Mouse (Mus musculus) forebrain, embryonic 14.5 days (tissue): ENCODE measurements around the gene Cisd2. TPM values are rescaled to one million over a fixed set of nuclear protein-coding genes. Genes with fewer than 3 reads are reported as not detected.

ENCODE experiments used
- ATAC-seq: fragments of 200-750 bp; cut with Nextera tagmentation; 2 replicates; pipeline ENCODE4 v1.8.0; 2017; ENCODE audit warnings: mild to moderate bottlenecking, moderate library complexity
- DNase-seq: peaks from one replicate; pipeline ENCODE4 v3.0.0-alpha.2; 2015; ENCODE audit warnings: low spot score
- H3K27ac ChIP-seq: fragments of 300-500 bp; sonication (generic); 2 replicates; pipeline ENCODE4 v1.5.1; 2014; ENCODE audit warnings: low read depth, mild to moderate bottlenecking, control low read depth, low read length, moderate library complexity
- H3K27me3 ChIP-seq: fragments of 300-500 bp; sonication (generic); replicated peaks from 2 replicates; pipeline ENCODE4 v1.6.1; 2014; ENCODE audit warnings: low read length, control low read depth, mixed read lengths; ENCODE audit not compliant: control insufficient read depth, insufficient read depth
- H3K36me3 ChIP-seq: fragments of 300-500 bp; sonication (generic); 2 replicates; pipeline ENCODE4 v1.6.1; 2014; ENCODE audit warnings: low read length, control low read depth; ENCODE audit not compliant: control insufficient read depth, insufficient read depth
- H3K4me1 ChIP-seq: fragments of 300-500 bp; sonication (generic); 2 replicates; pipeline ENCODE4 v1.6.1; 2014; ENCODE audit warnings: antibody characterized with exemption, low read length, control low read depth; ENCODE audit not compliant: control insufficient read depth, insufficient read depth
- H3K4me2 ChIP-seq: fragments of 300-500 bp; sonication (generic); 2 replicates; pipeline ENCODE4 v1.6.1; 2014; ENCODE audit warnings: mild to moderate bottlenecking, control low read depth, low read length
- H3K4me3 ChIP-seq: fragments of 300-500 bp; sonication (generic); 2 replicates; pipeline ENCODE4 v1.5.1; 2014; ENCODE audit warnings: low read depth, low read length, control low read depth
- H3K9ac ChIP-seq: fragments of 300-500 bp; sonication (generic); 2 replicates; pipeline ENCODE4 v1.6.1; 2014; ENCODE audit warnings: mild to moderate bottlenecking, low read length, control low read depth, moderate library complexity
- H3K9me3 ChIP-seq: fragments of 300-500 bp; sonication (generic); replicated peaks from 2 replicates; pipeline ENCODE4 v1.6.1; 2016; ENCODE audit warnings: low read length, control low read depth, mixed read lengths; ENCODE audit not compliant: control insufficient read depth
- WGBS: fragments of 180-500 bp; shearing (Covaris S2); extraction: QIAGEN DNeasy Blood & Tissue Kit; methylation state at CpG from one replicate; pipeline ENCODE4 v1.1.7; 2014; 5-methylcytosine and 5-hydroxymethylcytosine counted together
- polyA plus RNA-seq: library from polyadenylated mRNA; unstranded; fragments of >200 nt; fragmentation: Nextera tagmentation; extraction: Ambion mirVana; gene quantifications from 2 replicates; pipeline ENCODE4 v1.2.1, GENCODE M21; 2014

The Cisd2 gene
- polyA plus RNA-seq, 1 experiment from 2014 or later: 42.5 TPM

DNA sequence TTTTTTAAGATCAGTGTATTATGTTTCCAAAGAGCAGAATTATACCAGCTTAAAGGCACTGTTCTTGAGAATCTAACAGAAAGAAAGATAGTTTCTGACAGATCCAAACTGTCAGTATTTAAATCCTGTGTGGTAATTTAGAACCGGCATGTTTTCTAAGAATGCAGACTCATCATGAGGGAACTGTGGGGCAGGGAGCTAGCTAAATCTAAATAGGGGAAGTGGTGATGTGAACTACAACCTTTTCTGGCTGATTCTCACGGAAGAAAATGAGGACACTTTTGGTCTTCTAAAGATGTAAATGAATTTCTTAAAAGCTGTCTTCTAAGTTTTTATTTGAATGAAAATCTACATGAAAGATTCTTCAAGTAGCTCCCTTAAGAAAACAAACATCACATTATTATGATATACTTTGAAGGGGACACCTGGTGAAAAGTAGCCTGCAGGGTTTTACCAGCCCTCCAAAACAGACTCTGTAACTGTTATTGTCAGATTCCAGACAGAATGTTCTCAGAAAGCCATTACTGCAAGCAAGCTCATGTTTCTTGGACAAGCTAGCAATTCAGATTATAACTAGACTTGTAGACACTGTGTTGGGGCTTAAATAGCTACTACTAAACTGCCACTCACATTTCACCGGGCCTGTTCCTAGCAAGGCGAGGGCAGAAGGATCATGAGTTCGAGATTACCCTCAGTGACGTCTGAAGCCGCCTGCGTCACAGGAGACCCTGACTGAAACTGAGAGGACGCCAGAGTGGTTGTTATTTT lies 3.0 kb downstream of the Cisd2 start:
- H3K4me3 ChIP-seq: no peak overlapping the region
- no peak for DNase-seq
- WGBS: 91% methylated on average over 9 of the region's 9 CpGs
- H3K9me3 ChIP-seq: no peaks in the 10 kb centered on the region
- H3K4me1 ChIP-seq: peaks cover 13% of the 10 kb centered on the region
- H3K27ac ChIP-seq: no peak overlapping the region
- 0 out of 2 replicates have a peak, but pooled peaks cover 4% of the 10 kb centered on the region for H3K36me3 ChIP-seq
- no peak for ATAC-seq
- no peak overlapping the region for H3K9ac ChIP-seq
- no peaks in the 10 kb centered on the region for H3K27me3 ChIP-seq
- no peak overlapping the region for H3K4me2 ChIP-seq

DNA sequence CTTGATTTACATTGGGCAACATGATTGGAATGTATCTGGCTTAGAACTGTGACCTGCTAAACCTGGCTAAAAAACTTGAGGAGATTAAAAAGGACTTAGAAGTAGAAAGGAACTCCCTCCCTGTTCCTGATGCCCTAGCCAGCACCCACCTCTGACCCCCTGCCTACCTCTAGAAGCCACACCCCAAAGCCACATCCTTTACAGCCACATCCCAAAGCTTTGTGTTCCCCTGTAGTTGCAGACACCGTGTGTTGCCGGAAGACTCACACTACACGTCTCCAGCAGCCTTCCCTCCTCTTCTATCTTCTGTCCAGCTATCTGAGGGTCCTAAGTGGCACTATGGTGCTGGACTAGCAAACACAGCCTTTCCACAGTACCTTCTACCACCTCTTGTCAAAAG lies 5.9 kb downstream of the Cisd2 start:
- no peak for ATAC-seq
- H3K27me3 ChIP-seq: no peaks in the 10 kb centered on the region
- H3K4me3 ChIP-seq: no peak overlapping the region
- no peak overlapping the region for H3K4me2 ChIP-seq
- no peaks in the 10 kb centered on the region for H3K9me3 ChIP-seq
- 87% methylated on average over 3 of the region's 3 CpGs for WGBS
- peaks cover 7% of the 10 kb centered on the region for H3K4me1 ChIP-seq
- no peak overlapping the region for H3K27ac ChIP-seq
- no peak for DNase-seq
- 0 out of 2 replicates have a peak, but pooled peaks cover 4% of the 10 kb centered on the region for H3K36me3 ChIP-seq
- H3K9ac ChIP-seq: no peak overlapping the region

DNA sequence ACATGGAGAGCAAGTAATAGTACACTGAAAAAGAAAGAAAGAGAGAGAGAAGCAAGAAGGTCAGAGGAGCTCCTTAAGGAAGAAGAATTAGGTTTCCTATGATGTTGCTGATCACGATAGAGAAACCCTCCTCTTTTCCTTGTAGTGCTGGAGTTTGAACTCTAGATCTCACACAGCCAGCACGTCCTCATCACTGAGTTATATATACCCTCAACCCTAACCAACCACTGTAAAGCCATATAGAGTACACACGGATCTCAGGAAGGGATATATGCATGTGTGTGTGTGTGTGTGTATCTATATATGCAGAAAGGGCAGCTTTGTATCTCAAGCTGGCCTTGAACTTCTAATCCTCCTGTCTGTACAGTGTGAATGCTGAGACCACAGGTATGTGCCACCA lies 6.5 kb downstream of the Cisd2 start:
- Histone ChIP-seq H3K4me2 (no peak overlapping the region), H3K36me3 (0 out of 2 replicates have a peak, but pooled peaks cover 4% of the 10 kb centered on the region), H3K4me3 (no peak overlapping the region), H3K9ac (no peak overlapping the region), H3K27me3 (no peaks in the 10 kb centered on the region), H3K9me3 (no peaks in the 10 kb centered on the region), H3K4me1 (peaks cover 5% of the 10 kb centered on the region), H3K27ac (no peak overlapping the region)
- ATAC-seq (no peak), DNase-seq (no peak)
- 82% methylated on average over 3 of the region's 3 CpGs for WGBS

DNA sequence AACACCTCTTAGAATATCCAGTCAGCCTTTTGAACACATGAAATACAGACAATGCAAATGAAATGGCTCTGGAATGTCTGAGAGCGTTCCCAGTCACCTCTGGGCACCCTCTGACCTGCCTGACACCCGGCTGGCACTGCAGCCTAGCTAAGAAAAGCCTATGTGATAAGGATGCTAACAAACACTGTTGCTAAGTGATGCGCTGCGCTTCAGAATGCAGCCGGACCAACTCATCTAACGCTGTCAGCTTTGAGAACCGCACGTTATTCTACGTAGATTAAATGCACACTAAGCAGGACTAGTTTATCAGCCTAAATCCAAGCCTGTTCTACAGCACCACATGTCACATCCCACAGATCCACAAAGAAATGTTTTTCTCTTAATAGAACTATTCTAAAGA lies 11.9 kb downstream of the Cisd2 start:
- DNase-seq: no peak
- 73% methylated on average over 9 of the region's 9 CpGs for WGBS
- no peaks in the 10 kb centered on the region for H3K9me3 ChIP-seq

DNA sequence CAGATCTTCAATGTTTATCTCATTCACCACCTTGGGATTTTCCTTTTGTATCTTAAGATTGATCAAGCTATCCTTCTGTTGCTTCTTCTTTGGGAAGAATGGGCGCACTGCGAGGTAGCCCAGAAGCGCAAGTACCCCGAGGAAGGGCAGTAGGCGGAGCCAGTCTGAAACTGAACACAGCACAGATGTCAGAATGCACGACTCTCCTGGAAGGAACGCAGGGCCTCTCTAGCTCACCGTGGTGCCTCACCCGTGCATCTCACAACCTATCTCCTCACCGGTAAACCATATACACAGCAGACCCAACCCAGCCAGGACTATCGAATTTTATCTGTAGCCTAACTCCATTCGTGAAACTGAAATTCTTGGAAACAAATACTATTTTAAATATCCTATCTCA lies 12.7 kb downstream of the Cisd2 start:
- Histone ChIP-seq H3K9me3 (no peaks in the 10 kb centered on the region), H3K9ac (no peak overlapping the region), H3K36me3 (peaks cover 21% of the 10 kb centered on the region; the same call in 1 of the 2 replicates), H3K4me3 (no peak overlapping the region), H3K27me3 (no peaks in the 10 kb centered on the region), H3K4me1 (no peaks in the 10 kb centered on the region), H3K4me2 (no peak overlapping the region), H3K27ac (no peak overlapping the region)
- ATAC-seq (no peak), DNase-seq (no peak)
- WGBS: 96% methylated on average over 12 of the region's 12 CpGs

More for the DNA sequence above, 11.9 kb downstream of the Cisd2 start:
- H3K4me2 ChIP-seq: no peak overlapping the region
- H3K4me3 ChIP-seq: no peak overlapping the region
- no peak for ATAC-seq
- H3K4me1 ChIP-seq: no peaks in the 10 kb centered on the region
- no peak overlapping the region for H3K27ac ChIP-seq
- no peaks in the 10 kb centered on the region for H3K27me3 ChIP-seq
- peaks cover 20% of the 10 kb centered on the region; the same call in 1 of the 2 replicates for H3K36me3 ChIP-seq
- no peak overlapping the region for H3K9ac ChIP-seq

DNA sequence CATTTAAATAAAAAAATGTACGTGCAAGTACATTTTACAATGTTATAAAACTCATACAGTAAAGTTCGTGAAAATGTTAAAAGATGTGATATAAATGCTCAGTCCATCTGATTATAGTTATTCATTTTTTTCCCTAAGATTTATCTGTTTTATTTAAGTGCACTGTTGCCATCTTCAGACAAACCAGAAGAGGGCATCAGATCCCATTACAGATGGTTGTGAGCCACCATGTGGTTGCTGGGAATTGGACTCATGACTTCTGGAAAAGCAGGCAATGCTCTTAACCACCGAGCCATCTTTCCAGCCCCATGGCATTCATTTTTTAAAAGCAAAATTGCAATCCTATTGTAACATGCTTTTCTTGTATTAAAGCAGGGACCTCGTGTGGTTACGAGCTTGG lies 14.5 kb downstream of the Cisd2 start:
- Histone ChIP-seq H3K9me3 (no peaks in the 10 kb centered on the region), H3K36me3 (peaks cover 25% of the 10 kb centered on the region; the same call in 1 of the 2 replicates), H3K27me3 (no peaks in the 10 kb centered on the region), H3K27ac (no peak overlapping the region), H3K9ac (no peak overlapping the region), H3K4me1 (no peaks in the 10 kb centered on the region), H3K4me3 (no peak overlapping the region), H3K4me2 (no peak overlapping the region)
- DNase-seq (no peak), ATAC-seq (no peak)
- 97% methylated on average over 5 of the region's 5 CpGs for WGBS

DNA sequence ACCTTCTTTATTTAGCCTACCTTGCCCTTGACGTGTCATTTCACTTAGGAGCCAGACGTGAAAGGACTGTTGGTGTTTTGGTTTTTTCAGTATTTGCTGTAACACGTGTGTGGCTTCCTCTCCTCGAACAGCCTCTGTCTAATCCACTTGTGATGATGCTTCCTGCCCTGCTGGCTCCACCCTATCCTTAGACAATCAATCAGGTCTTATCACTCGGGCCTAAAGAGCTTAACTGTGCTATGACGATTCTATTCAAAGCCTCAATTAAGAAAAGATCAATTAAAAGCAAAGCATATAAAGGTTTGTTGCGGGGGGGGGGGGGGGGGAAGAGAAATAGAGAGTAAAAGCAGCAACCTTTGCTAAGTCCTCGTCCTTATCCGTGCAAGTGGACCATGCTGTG lies 16.4 kb downstream of the Cisd2 start:
- Histone ChIP-seq H3K4me1 (peaks cover 3% of the 10 kb centered on the region; the same call in 1 of the 2 replicates), H3K36me3 (peaks cover 25% of the 10 kb centered on the region; the same call in 1 of the 2 replicates), H3K9ac (no peak overlapping the region), H3K4me2 (no peak overlapping the region), H3K27ac (no peak overlapping the region), H3K9me3 (no peaks in the 10 kb centered on the region), H3K27me3 (no peaks in the 10 kb centered on the region), H3K4me3 (no peak overlapping the region)
- ATAC-seq: no peak
- DNase-seq: no peak
- 75% methylated on average over 8 of the region's 9 CpGs for WGBS

DNA sequence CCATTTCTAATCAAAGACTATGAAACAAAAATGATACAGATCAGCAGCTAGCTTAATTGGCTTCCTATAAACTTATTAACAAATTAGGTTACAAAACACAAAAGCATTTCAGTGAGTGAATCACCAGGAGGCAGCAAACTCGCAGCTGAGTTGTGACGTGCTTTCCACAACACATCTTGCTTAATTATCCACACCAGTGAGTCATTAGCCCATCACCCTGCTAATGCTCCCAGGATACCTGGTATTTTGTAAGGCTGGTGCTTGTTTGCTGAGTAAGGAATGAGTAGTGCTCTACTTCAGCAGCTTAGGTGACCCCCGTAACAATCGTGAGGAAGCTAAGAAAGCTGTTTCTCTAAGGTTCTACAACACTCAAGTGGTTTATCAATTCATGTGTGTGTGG lies 19.1 kb downstream of the Cisd2 start:
- Histone ChIP-seq H3K9me3 (no peaks in the 10 kb centered on the region), H3K27ac (no peak overlapping the region), H3K4me1 (peaks cover 7% of the 10 kb centered on the region; the same call in 1 of the 2 replicates), H3K36me3 (peaks cover 15% of the 10 kb centered on the region; the same call in 1 of the 2 replicates), H3K4me2 (no peak overlapping the region), H3K27me3 (no peaks in the 10 kb centered on the region), H3K4me3 (no peak overlapping the region), H3K9ac (no peak overlapping the region)
- ATAC-seq: no peak
- 52% methylated on average over 4 of the region's 4 CpGs for WGBS
- DNase-seq: no peak

DNA sequence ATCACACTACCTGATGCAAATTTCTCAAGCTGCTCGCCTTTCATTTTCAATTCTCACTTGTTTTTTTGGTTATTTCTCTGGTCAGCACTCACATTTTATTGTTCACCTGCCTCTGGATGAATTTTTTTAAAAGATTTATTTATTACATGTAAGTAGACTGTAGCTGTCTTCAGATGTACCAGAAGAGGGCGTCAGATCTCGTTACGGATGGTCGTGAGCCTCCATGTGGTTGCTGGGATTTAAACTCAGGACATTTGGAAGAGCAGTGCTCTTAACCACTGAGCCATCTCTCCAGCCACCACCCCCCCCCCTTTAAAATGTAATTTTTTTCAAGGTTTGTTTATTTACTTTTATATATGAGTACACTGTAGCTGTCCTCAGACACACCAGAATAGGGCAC lies 19.9 kb downstream of the Cisd2 start:
- ATAC-seq: no peak
- 77% methylated on average over 5 of the region's 5 CpGs for WGBS

More for the DNA sequence above, 19.9 kb downstream of the Cisd2 start:
- no peaks in the 10 kb centered on the region for H3K27me3 ChIP-seq
- H3K36me3 ChIP-seq: peaks cover 15% of the 10 kb centered on the region; the same call in 1 of the 2 replicates
- no peaks in the 10 kb centered on the region for H3K9me3 ChIP-seq
- H3K4me3 ChIP-seq: no peak overlapping the region
- peaks cover 7% of the 10 kb centered on the region; the same call in 1 of the 2 replicates for H3K4me1 ChIP-seq
- no peak for DNase-seq
- H3K27ac ChIP-seq: no peak overlapping the region
- H3K9ac ChIP-seq: no peak overlapping the region
- H3K4me2 ChIP-seq: no peak overlapping the region
